ENCODE assay signal across 10 mouse cellular contexts in genomic region chr7:120809705-120810104, GRCm38 (mm10). TPM values are rescaled to one million over a fixed set of nuclear protein-coding genes. Genes with fewer than 3 reads are reported as not detected.
A peak's percentile ranks its signal among the peaks of the same experiment; 100 is the strongest.
DNase-seq lines count a peak whose midpoint lies in the region; ATAC-seq lines count a peak whose summit lies in the region.
"Had no signal": no experiment of that assay in that cellular context is flagged by ENCODE, and none has a peak within 500 bp of the region (broad histone marks: within the 10 kb centered on the region; RNA-seq: fewer than 3 reads in every experiment).

No protein-coding gene starts in this region.

- H3K9ac ChIP-seq in embryonic facial prominence, embryonic 15.5 days: no peak overlapping the region
- peak overlapping the region; percentile 26; the same call in 1 of the 2 replicates for H3K9ac ChIP-seq in intestine, embryonic 15.5 days
- H3K9ac ChIP-seq in neural tube, embryonic 13.5 days: peak overlapping the region; percentile 60

- H3K4me3 ChIP-seq in embryonic facial prominence, embryonic 15.5 days (replicated peaks): peak overlapping the region; percentile 23; the same call in 1 of the 2 replicates
- H3K4me3 ChIP-seq in intestine, embryonic 15.5 days (replicated peaks): peak overlapping the region; percentile 30
- H3K4me3 ChIP-seq in neural tube, embryonic 13.5 days: peak overlapping the region; percentile 27

- peak; percentile 15 for DNase-seq in kidney, postnatal 10 days
- no peak for DNase-seq in kidney, adult 8-10 months
- DNase-seq in cerebellum, adult 11 months: no peak
- DNase-seq: right cerebral cortex, postnatal 14 days had no signal

- ATAC-seq in embryonic facial prominence, embryonic 15.5 days (ENCODE audit: insufficient number of reproducible peaks, low FRiP score, low TSS enrichment, low read depth): no peak
- peak; percentile 53; the same call in 1 of the 2 replicates for ATAC-seq in intestine, embryonic 15.5 days
- ATAC-seq in neural tube, embryonic 13.5 days (ENCODE audit: low read depth): no peak
- ATAC-seq in monocyte, adult 5-6 weeks (replicated peaks; ENCODE audit: insufficient number of reproducible peaks, low FRiP score, low TSS enrichment, poor library complexity, severe bottlenecking): no peak
- ATAC-seq in erythroid progenitor cell, adult 5-6 weeks (replicated peaks; ENCODE audit: low FRiP score, poor library complexity, severe bottlenecking): no peak

- peak overlapping the region; percentile 50 for H3K4me2 ChIP-seq in embryonic facial prominence, embryonic 15.5 days (replicated peaks)
- H3K4me2 ChIP-seq in intestine, embryonic 15.5 days (replicated peaks): peak overlapping the region; percentile 70
- peak overlapping the region; percentile 56 for H3K4me2 ChIP-seq in neural tube, embryonic 13.5 days

- H3K4me1 ChIP-seq in embryonic facial prominence, embryonic 15.5 days: peaks cover 5% of the 10 kb centered on the region
- H3K4me1 ChIP-seq in intestine, embryonic 15.5 days (replicated peaks): peaks cover 6% of the 10 kb centered on the region; the same call in 1 of the 2 replicates
- peaks cover 5% of the 10 kb centered on the region for H3K4me1 ChIP-seq in neural tube, embryonic 13.5 days (replicated peaks)

- H3K27ac ChIP-seq in embryonic facial prominence, embryonic 15.5 days (replicated peaks): no peak overlapping the region
- no peak overlapping the region for H3K27ac ChIP-seq in intestine, embryonic 15.5 days
- H3K27ac ChIP-seq in neural tube, embryonic 13.5 days (replicated peaks): no peak overlapping the region

- no peaks in the 10 kb centered on the region for H3K36me3 ChIP-seq in embryonic facial prominence, embryonic 15.5 days
- H3K36me3 ChIP-seq in intestine, embryonic 15.5 days: no peaks in the 10 kb centered on the region
- H3K36me3 ChIP-seq in neural tube, embryonic 13.5 days: no peaks in the 10 kb centered on the region

- peaks cover 5% of the 10 kb centered on the region; the same call in 1 of the 2 replicates for H3K27me3 ChIP-seq in embryonic facial prominence, embryonic 15.5 days
- peaks cover 3% of the 10 kb centered on the region; the same call in 1 of the 2 replicates for H3K27me3 ChIP-seq in intestine, embryonic 15.5 days (replicated peaks)
- H3K27me3 ChIP-seq in neural tube, embryonic 13.5 days: peaks cover 16% of the 10 kb centered on the region; the same call in 1 of the 2 replicates

- 4% methylated on average over 27 of the region's 27 CpGs for WGBS in embryonic facial prominence, embryonic 15.5 days
- 4% methylated on average over 27 of the region's 27 CpGs for WGBS in intestine, embryonic 15.5 days
- 4% methylated on average over 27 of the region's 27 CpGs for WGBS in neural tube, embryonic 13.5 days

- no peaks in the 10 kb centered on the region for H3K9me3 ChIP-seq in embryonic facial prominence, embryonic 15.5 days (replicated peaks)
- no peaks in the 10 kb centered on the region for H3K9me3 ChIP-seq in intestine, embryonic 15.5 days
- no peaks in the 10 kb centered on the region for H3K9me3 ChIP-seq in neural tube, embryonic 13.5 days

RNA-seq across cellular contexts. Expression of gene Gm5737, which starts 2.5 kb away (rescaled TPM):
- not detected in 2 replicates for polyA plus RNA-seq in embryonic facial prominence, embryonic 15.5 days (2015; fragmentation: Nextera tagmentation; extraction: Ambion mirVana)
- not detected in 2 replicates for polyA plus RNA-seq in intestine, embryonic 15.5 days (2015; fragmentation: Nextera tagmentation; extraction: Ambion mirVana)
- not detected in 2 replicates for polyA plus RNA-seq in neural tube, embryonic 13.5 days (2015; fragmentation: Nextera tagmentation; extraction: Ambion mirVana)
- not detected in 3 replicates for total RNA-seq in monocyte, adult 5-6 weeks (2017)
- total RNA-seq in erythroid progenitor cell, adult 5-6 weeks (2015; ENCODE audit: low replicate concordance): not detected in 2 replicates
- not detected in 2 replicates for total RNA-seq in erythroid progenitor cell, adult 5-6 weeks (2017; ENCODE audit: low replicate concordance)
- polyA plus RNA-seq: cortical plate, adult 2 months had no signal

RNA-seq across cellular contexts. Expression of gene Eef2k, which starts 32.9 kb away (rescaled TPM):
- polyA plus RNA-seq in embryonic facial prominence, embryonic 15.5 days (2015; fragmentation: Nextera tagmentation; extraction: Ambion mirVana): 65.2 and 75.4 TPM in 2 replicates
- 44.4 and 47.2 TPM in 2 replicates for polyA plus RNA-seq in intestine, embryonic 15.5 days (2015; fragmentation: Nextera tagmentation; extraction: Ambion mirVana)
- polyA plus RNA-seq in neural tube, embryonic 13.5 days (2015; fragmentation: Nextera tagmentation; extraction: Ambion mirVana): 29.2 and 34.1 TPM in 2 replicates
- total RNA-seq in monocyte, adult 5-6 weeks (2017): 33.4 to 56.9 TPM (median 45.7 TPM) in 3 replicates
- 35.6 and 62.3 TPM in 2 replicates for total RNA-seq in erythroid progenitor cell, adult 5-6 weeks (2015; ENCODE audit: low replicate concordance)
- total RNA-seq in erythroid progenitor cell, adult 5-6 weeks (2017; ENCODE audit: low replicate concordance): 80.2 and 225 TPM in 2 replicates
